Comparison of ENCODE assay signal across 23 mouse cellular contexts in genomic region chr10:23781760-23782735, GRCm38 (mm10). TPM values are rescaled to one million over a fixed set of nuclear protein-coding genes. Genes with fewer than 3 reads are reported as not detected.
DNase-seq lines count a peak whose midpoint lies in the region; ATAC-seq and TF ChIP-seq lines count a peak whose summit lies in the region.
"Had no signal": no experiment of that assay in that cellular context is flagged by ENCODE, and none has a peak within 500 bp of the region (broad histone marks: within the 10 kb centered on the region; RNA-seq: fewer than 3 reads in every experiment).

No protein-coding gene starts in this region.

- H3K4me1 ChIP-seq in ES-Bruce4 (ENCODE audit: control insufficient read depth, insufficient read depth, low read length) = no peaks in the 10 kb centered on the region
- H3K4me1 ChIP-seq: heart, embryonic 10.5 days had no signal

- H3K4me3 ChIP-seq in ES-Bruce4 (ENCODE audit: low read depth, low read length) = no peak overlapping the region
- H3K4me3 ChIP-seq: embryonic facial prominence, embryonic 13.5 days; heart, embryonic 10.5 days; hindbrain, embryonic 12.5 days; lung, embryonic 15.5 days; neural tube, embryonic 12.5 days had no signal

- TF ChIP-seq POLR2A in ES-Bruce4 (IDR thresholded peaks at IDR 0.05; ENCODE audit: insufficient read depth, low read length) = no peak

- peak overlapping the region; percentile 19 for H3K27ac ChIP-seq in ES-Bruce4 (ENCODE audit: insufficient read depth, low read length)
- H3K27ac ChIP-seq: heart, embryonic 10.5 days; hindbrain, embryonic 12.5 days; lung, embryonic 15.5 days; neural tube, embryonic 12.5 days had no signal

- H3K36me3 ChIP-seq in ES-Bruce4 (ENCODE audit: control insufficient read depth, insufficient read depth, low read length, poor library complexity, severe bottlenecking) = peaks cover 44% of the 10 kb centered on the region

- DNase-seq in heart, adult 11 months = peak; percentile 68
- no peak for DNase-seq in heart, adult 18-20 months
- peak; percentile 42 for DNase-seq in c-Kit-positive CD71-positive TER-119-positive erythroid progenitor cells, embryonic 14.5 days (ENCODE audit: low spot score)
- DNase-seq in layer of hippocampus, adult 9-10 months (ENCODE audit: low spot score) = no peak
- DNase-seq in spleen, postnatal 4 days (ENCODE audit: low spot score in 2 of 2) = no peak
- DNase-seq: adrenal gland, postnatal 36 days; cerebellum, adult 2 months; gastrocnemius, postnatal 36 days; heart, postnatal 14 days; kidney, adult 2 months; kidney, postnatal 25 days; lung, postnatal 4 days; right cerebral cortex, adult 18-20 months; thymus, postnatal 25 days had no signal

- H3K9me3 ChIP-seq in ES-Bruce4 (replicated peaks; ENCODE audit: control insufficient read depth, insufficient read depth, low read length, poor library complexity, severe bottlenecking) = no peaks in the 10 kb centered on the region
- H3K9me3 ChIP-seq: embryonic facial prominence, embryonic 13.5 days; heart, embryonic 10.5 days; hindbrain, embryonic 12.5 days; lung, embryonic 15.5 days; neural tube, embryonic 12.5 days had no signal

- H3K9ac ChIP-seq in ES-Bruce4 (ENCODE audit: low read depth, poor library complexity, severe bottlenecking) = no peak overlapping the region
- H3K9ac ChIP-seq: embryonic facial prominence, embryonic 13.5 days; hindbrain, embryonic 12.5 days; lung, embryonic 15.5 days; neural tube, embryonic 12.5 days had no signal

- no peak for TF ChIP-seq CTCF in ES-Bruce4 (IDR thresholded peaks at IDR 0.05; ENCODE audit: low read depth, low read length)

- H3K27me3 ChIP-seq in ES-Bruce4 (ENCODE audit: control insufficient read depth, insufficient read depth, low read length, poor library complexity, severe bottlenecking) = no peaks in the 10 kb centered on the region
- H3K27me3 ChIP-seq: embryonic facial prominence, embryonic 13.5 days; hindbrain, embryonic 12.5 days; lung, embryonic 15.5 days; neural tube, embryonic 12.5 days had no signal

- peak; percentile 35 for ATAC-seq in megakaryocyte-erythroid progenitor cell, adult 5-6 weeks (replicated peaks; ENCODE audit: low FRiP score, low TSS enrichment, poor library complexity, severe bottlenecking)
- ATAC-seq: forebrain, embryonic 16.5 days had no signal

- TF ChIP-seq EP300 in ES-Bruce4 (IDR thresholded peaks at IDR 0.05; ENCODE audit: insufficient read depth, low read depth, low read length) = no peak

RNA-seq across cellular contexts. Expression of gene Rps12, which starts 5.0 kb away (rescaled TPM):
- total RNA-seq in heart, adult 18-20 months (2021) = 100 to 1,000 TPM; 227 to 240 TPM
- 316 and 459 TPM in 2 replicates for polyA plus RNA-seq in ES-Bruce4 (2011; ENCODE audit: insufficient read depth, insufficient read length, low read depth, missing spikeins)
- 11,537 and 12,520 TPM in 2 replicates for total RNA-seq in megakaryocyte-erythroid progenitor cell, adult 5-6 weeks (2014; fragmentation: Nextera tagmentation)
- total RNA-seq in megakaryocyte-erythroid progenitor cell, adult 5-6 weeks (2017) = 1,872 and 1,888 TPM in 2 replicates

RNA-seq across cellular contexts. Expression of gene Slc18b1, which starts 14.7 kb away (rescaled TPM):
- 1 to 10 TPM; 7.9 TPM for total RNA-seq in heart, adult 18-20 months (2021)
- 2.9 and 3.4 TPM in 2 replicates for polyA plus RNA-seq in ES-Bruce4 (2011; ENCODE audit: insufficient read depth, insufficient read length, low read depth, missing spikeins)
- total RNA-seq in megakaryocyte-erythroid progenitor cell, adult 5-6 weeks (2014; fragmentation: Nextera tagmentation) = 3.7 and 4.9 TPM in 2 replicates
- 0.89 and 1.4 TPM in 2 replicates for total RNA-seq in megakaryocyte-erythroid progenitor cell, adult 5-6 weeks (2017)
- total RNA-seq: monocyte, adult 5-6 weeks had no signal

Comparison
In these comparisons a context has a peak if more than half of its experiments do, and no peak if none do; other contexts are left out.
1. DNase-seq: peak in heart, adult 11 months (single experiment) and c-Kit-positive CD71-positive TER-119-positive erythroid progenitor cells, embryonic 14.5 days (single experiment); none in heart, adult 18-20 months (0 of 2), layer of hippocampus, adult 9-10 months (single experiment) and spleen, postnatal 4 days (0 of 2).
2. RNA of gene Rps12, which starts 5.0 kb away (total RNA-seq): 1,872 to 12,520 TPM in megakaryocyte-erythroid progenitor cell, adult 5-6 weeks; 227 to 240 TPM in heart, adult 18-20 months; every median in the first group is over 4 times any median in the second.